Mouse (Mus musculus) liver, adult 2 months (tissue): ENCODE data around the gene Eif6. TPM values are rescaled to one million over a fixed set of nuclear protein-coding genes. Genes with fewer than 3 reads are reported as not detected.

ENCODE experiments used
- DNase-seq: peaks from one replicate; pipeline ENCODE4 v3.0.0-alpha.2; 2011; ENCODE audit warnings: low read depth, low spot score; ENCODE audit errors: extremely low read depth
- H3K27ac ChIP-seq: fragments of 200-500 bp; replicated peaks from 2 replicates; pipeline ENCODE4 v1.5.1; 2012; ENCODE audit warnings: low read depth, mild to moderate bottlenecking, control low read depth, inconsistent platforms, low read length; ENCODE audit not compliant: insufficient read depth
- H3K27me3 ChIP-seq: fragments of 200-500 bp; 2 replicates; pipeline ENCODE4 v1.6.1; 2012; ENCODE audit warnings: mild to moderate bottlenecking, moderate library complexity, low read length, inconsistent platforms; ENCODE audit not compliant: control insufficient read depth, insufficient read depth
- H3K36me3 ChIP-seq: fragments of 200-500 bp; 2 replicates; pipeline ENCODE4 v1.6.1; 2012; ENCODE audit warnings: low read length, inconsistent platforms; ENCODE audit not compliant: control insufficient read depth, insufficient read depth
- H3K4me1 ChIP-seq: fragments of 200-500 bp; 2 replicates; pipeline ENCODE4 v1.6.1; 2011; ENCODE audit warnings: low read length; ENCODE audit not compliant: control insufficient read depth, insufficient read depth
- H3K4me3 ChIP-seq: fragments of 200-500 bp; 2 replicates; pipeline ENCODE4 v1.5.1; 2011; ENCODE audit warnings: low read depth, mild to moderate bottlenecking, control low read depth, low read length, moderate library complexity; ENCODE audit not compliant: insufficient read depth
- H3K79me2 ChIP-seq: fragments of 200-500 bp; 2 replicates; pipeline ENCODE4 v1.6.1; 2012; ENCODE audit warnings: inconsistent platforms, mild to moderate bottlenecking, low read length, moderate library complexity; ENCODE audit not compliant: control insufficient read depth, insufficient read depth
- H3K9ac ChIP-seq: fragments of 200-500 bp; 2 replicates; pipeline ENCODE4 v1.6.1; 2012; ENCODE audit warnings: low read depth, mild to moderate bottlenecking, control low read depth, inconsistent platforms, low read length
- CTCF ChIP-seq: fragments of 200-500 bp; IDR thresholded peaks from 2 replicates; pipeline ENCODE4 v1.5.1; 2011; ENCODE audit warnings: low read depth, low read length, control low read depth
- POLR2A ChIP-seq: fragments of 200-500 bp; IDR thresholded peaks from 2 replicates; pipeline ENCODE4 v1.6.1; 2011; ENCODE audit warnings: low read length, control low read depth; ENCODE audit not compliant: insufficient read depth; ENCODE audit errors: extremely low read depth
- whole genome bisulfite sequencing: fragments of 180-500 bp; shearing (Covaris S2); methylation state at CpG from one replicate; pipeline ENCODE4 v1.1.7; 2018; 5-methylcytosine and 5-hydroxymethylcytosine counted together
- polyA plus RNA-seq: library from polyadenylated mRNA; depleted of rRNA; stranded (reverse); fragments of >200 nt; gene quantifications from 2 replicates; pipeline ENCODE4 v1.2.3, GENCODE M21; 2012
- total RNA-seq: library from RNA; depleted of rRNA; stranded (reverse); fragments of >200 nt; gene quantifications from 2 replicates; pipeline ENCODE4 v1.2.3, GENCODE M21; 2014

The Eif6 gene
- total and polyA plus RNA-seq, 2 experiments: 41.0 to 84.4 TPM

- WGBS: 85% methylated on average over 12 of the region's 12 CpGs
- H3K4me3 ChIP-seq: no peak overlapping the region
- no peak overlapping the region for H3K27ac ChIP-seq
- H3K79me2 ChIP-seq: no peaks in the 10 kb centered on the region
- H3K36me3 ChIP-seq: no peaks in the 10 kb centered on the region
- no peaks in the 10 kb centered on the region for H3K4me1 ChIP-seq
- no peak for DNase-seq
- no peak overlapping the region for H3K9ac ChIP-seq
- no peaks in the 10 kb centered on the region for H3K27me3 ChIP-seq
- TF ChIP-seq CTCF (no peak), POLR2A (no peak)
Observed at GRCm38 (mm10) chr2:155794674-155795445, 31.9 kb downstream of the Eif6 start.

- Histone ChIP-seq H3K27me3 (0 out of 2 replicates have a peak, but pooled peaks cover 2% of the 10 kb centered on the region), H3K4me3 (no peak overlapping the region)
- 53% methylated on average over 12 of the region's 12 CpGs for WGBS
Observed at GRCm38 (mm10) chr2:155792899-155793298, 33.8 kb downstream of the Eif6 start.

DNA sequence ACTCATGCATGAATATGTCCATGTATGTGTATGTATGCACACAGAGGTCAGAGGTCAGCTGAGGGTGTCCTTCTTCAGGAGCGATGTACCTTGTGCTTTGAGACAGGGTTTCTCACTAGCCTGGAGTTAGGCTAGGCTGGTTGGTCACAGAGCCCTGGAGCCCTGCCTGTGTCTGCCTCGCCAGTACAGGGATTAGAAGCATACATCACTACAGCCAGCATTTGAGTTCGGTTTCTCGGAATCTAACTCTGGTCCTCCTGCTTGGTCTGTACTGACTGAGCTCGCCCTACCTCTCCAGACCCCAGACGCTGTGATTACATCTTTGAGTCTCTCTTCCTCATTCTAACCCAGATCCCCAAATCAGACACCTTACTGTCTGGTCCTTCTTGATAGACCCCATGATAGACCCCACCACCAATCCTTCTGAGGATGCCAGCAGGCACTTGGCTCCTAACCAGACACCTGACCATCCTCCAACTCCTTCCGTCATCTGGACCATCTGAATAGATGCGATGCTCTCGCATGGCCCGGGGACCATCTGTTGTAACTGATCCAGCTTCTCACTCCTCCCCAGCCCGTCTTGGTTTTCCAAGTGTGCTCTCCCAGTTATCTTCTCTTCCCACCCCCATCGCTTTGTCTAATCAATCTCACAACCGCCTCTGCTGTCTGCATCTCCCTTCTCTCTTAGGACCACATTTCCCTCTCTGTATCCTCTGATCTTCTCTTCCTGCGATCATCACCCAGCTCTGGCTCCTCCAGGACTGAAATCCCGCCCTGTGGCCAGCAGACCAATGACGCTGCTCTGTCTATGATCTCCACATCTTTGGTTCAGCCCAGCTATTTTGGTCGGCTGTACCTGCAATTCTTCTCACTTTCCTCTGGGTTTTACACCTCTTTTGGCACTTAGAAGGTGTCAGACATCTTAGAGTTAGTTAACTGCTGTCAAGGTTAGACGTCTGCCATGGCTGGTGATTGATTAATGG lies 38.5 kb downstream of the Eif6 start:
- no peak overlapping the region for H3K27ac ChIP-seq
- H3K4me1 ChIP-seq: no peaks in the 10 kb centered on the region
- DNase-seq: no peak
- WGBS: 64% methylated on average over 18 of the region's 18 CpGs
- H3K27me3 ChIP-seq: 0 out of 2 replicates have a peak, but pooled peaks cover 2% of the 10 kb centered on the region
- no peak overlapping the region for H3K9ac ChIP-seq
- H3K79me2 ChIP-seq: no peaks in the 10 kb centered on the region
- no peak overlapping the region for H3K4me3 ChIP-seq
- no peak for TF ChIP-seq CTCF
- no peak for TF ChIP-seq POLR2A
- H3K36me3 ChIP-seq: no peaks in the 10 kb centered on the region

More at GRCm38 (mm10) chr2:155792899-155793298, 33.8 kb downstream of the Eif6 start:
- no peak for DNase-seq
- Histone ChIP-seq H3K27ac (no peak overlapping the region), H3K9ac (no peak overlapping the region), H3K36me3 (no peaks in the 10 kb centered on the region), H3K79me2 (no peaks in the 10 kb centered on the region), H3K4me1 (no peaks in the 10 kb centered on the region)
- TF ChIP-seq POLR2A (no peak), CTCF (no peak)

GRCm38 (mm10) chr2:155786905-155787304 lies 39.8 kb downstream of the Eif6 start:
- TF ChIP-seq CTCF (no peak), POLR2A (no peak)
- no peak overlapping the region for H3K9ac ChIP-seq
- no peaks in the 10 kb centered on the region for H3K36me3 ChIP-seq
- no peaks in the 10 kb centered on the region for H3K4me1 ChIP-seq
- H3K79me2 ChIP-seq: no peaks in the 10 kb centered on the region
- no peak for DNase-seq
- H3K27ac ChIP-seq: no peak overlapping the region
- H3K4me3 ChIP-seq: no peak overlapping the region
- H3K27me3 ChIP-seq: 0 out of 2 replicates have a peak, but pooled peaks cover 2% of the 10 kb centered on the region
- WGBS: 65% methylated on average over 5 of the region's 5 CpGs

DNA sequence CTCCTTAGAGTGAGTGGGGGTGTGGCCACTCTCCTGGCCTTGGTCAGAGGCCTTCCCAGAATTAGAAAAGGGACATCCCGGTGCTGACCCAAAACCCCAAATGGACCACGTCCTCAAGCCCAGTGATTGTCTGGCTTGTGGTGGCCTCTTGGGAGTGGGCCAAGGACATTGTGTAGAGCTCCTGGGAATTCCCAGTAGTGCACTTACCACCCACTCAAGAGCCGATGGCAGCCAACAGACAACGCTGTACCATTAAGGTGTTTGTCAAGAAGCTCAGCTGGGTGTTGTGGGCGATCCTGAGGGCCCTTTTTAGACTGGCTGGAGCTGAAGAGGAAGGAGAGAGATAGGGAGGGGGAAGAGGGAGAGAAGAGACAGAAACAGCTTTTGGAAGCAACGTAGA lies 42.2 kb downstream of the Eif6 start:
- no peak for TF ChIP-seq POLR2A
- TF ChIP-seq CTCF: no peak
- no peaks in the 10 kb centered on the region for H3K4me1 ChIP-seq
- H3K4me3 ChIP-seq: no peak overlapping the region
- H3K27me3 ChIP-seq: 0 out of 2 replicates have a peak, but pooled peaks cover 2% of the 10 kb centered on the region
- no peak for DNase-seq
- no peak overlapping the region for H3K27ac ChIP-seq
- H3K79me2 ChIP-seq: no peaks in the 10 kb centered on the region
- 75% methylated on average over 6 of the region's 6 CpGs for WGBS
- no peaks in the 10 kb centered on the region for H3K36me3 ChIP-seq
- H3K9ac ChIP-seq: no peak overlapping the region
